Mouse (Mus musculus) layer of hippocampus, adult 18-20 months (tissue): ENCODE measurements around the gene Hist1h1d. TPM values are rescaled to one million over a fixed set of nuclear protein-coding genes. Genes with fewer than 3 reads are reported as not detected.
"Not testable (repeated sequence)": the region's sequence is repeated elsewhere in the genome, so short reads cannot be mapped to it uniquely, and the experiment has no call there.

ENCODE experiments used
- DNase-seq, 2 experiments: peaks; one replicate each; pipeline ENCODE4 v3.0.0; 2022; ENCODE audit warnings: low spot score in 2 of 2
- microRNA-seq, 2 experiments: library from miRNA; unstranded; fragments of <30 nt; microRNA quantifications; one replicate each; pipeline ENCODE4 v1.2.0; 2021
- total RNA-seq, 2 experiments: library from RNA; stranded (reverse); gene quantifications; 2 replicates each; pipeline ENCODE4 v1.2.3; 2021

Gene Hist1h1d
- total RNA-seq, 2 experiments from 2014 or later, result 3.1 to 4.0 TPM

GRCm38 (mm10) chr13:23585442-23586098 is 32.5 kb downstream of the Hist1h1d start:
- peak; percentile 71 to 85 for DNase-seq

GRCm38 (mm10) chr13:23586099-23586939 is 33.3 kb downstream of the Hist1h1d start:
- no peak for DNase-seq

GRCm38 (mm10) chr13:23586940-23587225 is 33.8 kb downstream of the Hist1h1d start:
- no peak for DNase-seq

GRCm38 (mm10) chr13:23591206-23591605 is 38.1 kb downstream of the Hist1h1d start:
- DNase-seq, result no peak

DNA sequence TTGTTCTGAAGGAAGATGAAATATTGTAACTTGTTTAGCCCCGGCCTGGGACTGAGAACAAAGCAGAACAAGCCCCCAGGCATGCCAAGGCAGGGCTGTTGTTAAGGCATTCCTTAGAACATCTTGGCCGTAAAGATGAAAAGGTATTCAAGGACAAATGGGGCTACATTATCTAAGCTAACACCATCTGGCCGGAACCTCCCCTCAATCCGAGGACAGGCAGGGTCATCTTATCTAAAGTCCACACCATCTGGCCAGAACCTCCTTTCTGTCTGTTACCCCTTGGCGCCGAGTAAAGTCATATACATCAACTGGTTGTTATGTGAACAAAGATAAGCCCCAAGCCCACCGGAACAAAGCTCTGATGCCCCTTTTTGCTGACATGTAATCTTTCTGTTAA is 38.8 kb downstream of the Hist1h1d start:
- not testable (repeated sequence) for DNase-seq

- no peak for DNase-seq
Measured at GRCm38 (mm10) chr13:23592614-23593013, 39.6 kb downstream of the Hist1h1d start.

DNA sequence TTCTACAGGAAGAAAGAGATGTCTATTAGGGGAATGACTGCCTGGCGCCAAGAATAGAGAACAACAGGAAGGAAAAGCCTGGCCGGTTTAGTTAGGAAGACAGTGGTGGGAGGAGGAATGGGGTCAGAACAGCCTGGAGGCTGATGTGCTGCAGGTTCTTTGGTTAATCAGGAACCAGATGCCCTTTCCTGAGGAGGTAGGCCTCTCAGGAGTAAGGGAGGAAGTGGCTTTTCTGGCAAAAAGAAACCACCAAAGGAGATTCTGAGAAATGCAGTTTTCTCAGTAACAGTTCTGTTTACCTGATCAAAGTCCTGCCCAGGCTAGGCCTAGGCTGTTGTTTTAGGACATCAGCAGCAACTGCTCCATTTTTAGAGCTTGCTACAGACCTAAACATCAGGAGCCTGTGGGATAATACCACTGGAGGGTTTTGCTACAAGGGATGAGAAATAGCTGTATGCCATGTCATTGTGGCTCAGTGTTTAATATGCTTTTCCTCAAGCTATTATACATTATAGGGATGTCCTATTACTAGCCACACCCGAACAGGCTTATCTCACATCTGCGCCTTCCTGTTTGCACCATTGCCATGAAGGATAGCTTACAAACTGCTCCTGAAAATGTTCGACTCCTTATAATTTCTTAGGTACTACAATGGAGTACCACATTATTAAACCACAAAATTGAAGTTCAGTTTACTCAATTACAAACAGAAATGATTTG is 40.1 kb downstream of the Hist1h1d start:
- no peak for DNase-seq

DNA sequence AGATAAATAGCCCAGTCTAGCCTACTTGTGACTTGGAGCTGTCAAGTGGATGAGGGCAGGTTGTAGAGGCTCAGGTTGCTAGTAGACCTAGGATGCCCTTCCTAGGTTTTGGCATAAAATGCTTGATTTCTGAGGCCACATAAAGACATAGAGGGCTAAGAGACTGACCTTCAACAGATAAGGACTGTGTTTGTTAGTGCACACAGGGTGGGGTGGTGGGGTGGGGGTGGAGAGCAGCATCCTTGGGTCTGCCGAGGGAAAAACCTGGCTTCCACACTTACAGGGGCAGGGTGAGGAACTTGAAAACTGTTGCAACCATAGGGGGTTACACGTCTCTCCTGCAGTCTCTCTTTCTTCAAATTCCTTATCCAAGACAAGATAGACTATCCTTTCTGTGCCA is 42.1 kb downstream of the Hist1h1d start:
- no peak for DNase-seq

GRCm38 (mm10) chr13:23595622-23596372 is 42.7 kb downstream of the Hist1h1d start:
- no peak for DNase-seq

DNA sequence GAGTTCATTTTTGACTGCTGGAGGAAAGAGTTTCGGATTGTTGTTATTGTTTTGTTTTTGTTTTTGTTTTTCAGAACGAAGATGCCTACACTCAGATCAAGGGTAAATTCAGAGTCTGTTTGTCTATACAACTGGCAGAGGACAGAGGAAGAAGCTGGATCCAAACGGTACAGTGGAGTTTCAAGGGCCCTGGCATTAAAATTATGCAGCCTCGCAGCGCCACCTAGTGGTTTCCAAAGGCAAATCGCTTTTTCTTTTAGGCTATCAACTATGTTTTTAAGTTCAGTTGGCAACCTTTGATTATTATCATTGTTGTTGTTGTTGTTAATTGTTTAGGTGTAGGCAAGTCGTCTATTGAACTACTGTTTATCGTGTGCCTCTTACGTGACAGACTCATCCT is 44.9 kb downstream of the Hist1h1d start:
- DNase-seq, result peak; percentile 57 to 78

GRCm38 (mm10) chr13:23603182-23603699 is 50.2 kb downstream of the Hist1h1d start:
- no peak for DNase-seq

- DNase-seq, result no peak
Measured at GRCm38 (mm10) chr13:23604452-23604851, 51.4 kb downstream of the Hist1h1d start.

DNA sequence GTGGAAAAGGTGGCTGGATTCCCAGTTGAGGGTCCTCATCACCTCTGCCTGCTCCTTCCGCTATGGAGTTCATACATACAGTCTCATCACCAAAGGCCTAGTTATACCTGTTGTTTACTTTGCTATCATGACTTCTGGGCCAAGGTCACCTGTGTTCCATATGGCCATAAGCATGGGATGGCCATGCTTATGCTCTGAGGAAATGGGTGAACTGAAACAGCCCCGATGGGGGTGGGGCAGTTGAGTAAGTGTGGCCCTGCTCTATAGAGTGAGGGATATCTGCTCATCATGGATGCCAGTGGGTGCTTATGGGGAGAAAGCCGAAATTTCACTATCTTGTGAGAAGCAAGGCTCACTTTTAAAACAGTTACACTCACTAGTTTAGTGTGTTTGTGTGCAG is 52.0 kb downstream of the Hist1h1d start:
- DNase-seq, result no peak

- no peak for DNase-seq
Measured at GRCm38 (mm10) chr13:23609209-23609608, 56.1 kb downstream of the Hist1h1d start.

- no peak for DNase-seq
Measured at GRCm38 (mm10) chr13:23609844-23610243, 56.8 kb downstream of the Hist1h1d start.

Small RNA genes within 50 kb of the gene (microRNA-seq; reads per million reads assigned to microRNA genes)
- gene Gm44297 (0 reads per million in 2 experiments), gene Gm44359 (0 reads per million in 2 experiments), gene Gm44394 (0 reads per million in 2 experiments), gene n-TStga1 (0.59 to 0.99 reads per million in 2 experiments)

Other genes with a start within 250 kb of the Hist1h1d start
- 10 to 100 TPM; 30.8 to 31.6 TPM for gene Zfp322a, start 184.1 kb upstream of the Hist1h1d start, total RNA-seq
- 1 to 10 TPM; 8.8 to 9.5 TPM for gene Abt1, start 129.4 kb upstream of the Hist1h1d start, total RNA-seq
- gene Btn1a1, start 87.4 kb upstream of the Hist1h1d start, total RNA-seq, result not detected
- 1 to 10 TPM in 1 of 2 experiments, under 1 TPM in 1; 0.91 to 1.4 TPM for gene Btn2a2, start 64.4 kb upstream of the Hist1h1d start, total RNA-seq
- gene Hist1h4h, start 22.2 kb upstream of the Hist1h1d start, total RNA-seq, result 100 to 1,000 TPM; 331 to 357 TPM
- 1 to 10 TPM in 1 of 2 experiments, not detected in 1; 3.0 TPM for gene Hist1h2af, start 19.4 kb upstream of the Hist1h1d start, total RNA-seq
- 1 to 10 TPM; 2.1 to 4.9 TPM for gene Hist1h3g, start 17.8 kb upstream of the Hist1h1d start, total RNA-seq
- under 1 TPM; 0.43 to 0.54 TPM for gene Hist1h2bh, start 9.9 kb upstream of the Hist1h1d start, total RNA-seq
- 10 to 100 TPM; 15.1 to 16.5 TPM for gene Hist1h3f, start 9.2 kb upstream of the Hist1h1d start, total RNA-seq
- gene Hist1h4f, start 1.6 kb upstream of the Hist1h1d start, total RNA-seq, result 100 to 1,000 TPM; 135 to 161 TPM
- 10 to 100 TPM; 39.8 to 44.6 TPM for gene Hist1h3e, start 9.1 kb downstream of the Hist1h1d start, total RNA-seq
- 1 to 10 TPM; 3.9 to 8.2 TPM for gene Hist1h2ae, start 18.0 kb downstream of the Hist1h1d start, total RNA-seq
- gene Hist1h2bg, start 18.1 kb downstream of the Hist1h1d start, total RNA-seq, result 10 to 100 TPM; 58.3 to 66.2 TPM
- 10 to 100 TPM; 24.1 to 24.2 TPM for gene Hist1h2bf, start 20.9 kb downstream of the Hist1h1d start, total RNA-seq
- gene Hist1h2ad, start 21.1 kb downstream of the Hist1h1d start, total RNA-seq, result 1 to 10 TPM; 3.8 to 7.1 TPM
- gene Hist1h3d, start 22.5 kb downstream of the Hist1h1d start, total RNA-seq, result 10 to 100 TPM; 11.8 to 13.6 TPM
- 100 to 1,000 TPM; 152 to 153 TPM for gene Hist1h4d, start 28.3 kb downstream of the Hist1h1d start, total RNA-seq
- gene Hist1h2be, start 67.9 kb downstream of the Hist1h1d start, total RNA-seq, result 10 to 100 TPM; 10.2 to 11.3 TPM
- gene Hist1h1e, start 69.3 kb downstream of the Hist1h1d start, total RNA-seq, result 10 to 100 TPM; 41.8 to 45.0 TPM
- 1 to 10 TPM; 2.3 to 3.4 TPM for gene Hist1h2ac, start 130.7 kb downstream of the Hist1h1d start, total RNA-seq
- gene Hist1h2bc, start 130.9 kb downstream of the Hist1h1d start, total RNA-seq, result 10 to 100 TPM; 53.5 to 63.1 TPM
- gene Hist1h1t, start 142.6 kb downstream of the Hist1h1d start, total RNA-seq, result not detected
- 100 to 1,000 TPM; 104 to 112 TPM for gene Hist1h4c, start 145.2 kb downstream of the Hist1h1d start, total RNA-seq
- gene Hfe, start 157.6 kb downstream of the Hist1h1d start, total RNA-seq, result 1 to 10 TPM; 4.1 to 4.2 TPM
- 10 to 100 TPM; 47.0 to 47.3 TPM for gene Hist1h1c, start 185.5 kb downstream of the Hist1h1d start, total RNA-seq
- gene Hist1h3c, start 192.3 kb downstream of the Hist1h1d start, total RNA-seq, result under 1 TPM; 0.62 to 0.63 TPM
- 10 to 100 TPM; 15.7 to 19.5 TPM for gene Hist1h2bb, start 193.5 kb downstream of the Hist1h1d start, total RNA-seq
- 10 to 100 TPM; 28.1 to 35.2 TPM for gene Hist1h2ab, start 197.9 kb downstream of the Hist1h1d start, total RNA-seq
- 1 to 10 TPM; 7.6 to 9.4 TPM for gene Hist1h3b, start 199.0 kb downstream of the Hist1h1d start, total RNA-seq
- 10 to 100 TPM; 73.0 to 74.7 TPM for gene Hist1h4b, start 203.8 kb downstream of the Hist1h1d start, total RNA-seq
- gene Hist1h4a, start 208.0 kb downstream of the Hist1h1d start, total RNA-seq, result 10 to 100 TPM; 42.9 to 49.4 TPM
- 10 to 100 TPM; 27.5 to 33.9 TPM for gene Hist1h3a, start 209.1 kb downstream of the Hist1h1d start, total RNA-seq
- 10 to 100 TPM; 15.7 to 16.5 TPM for gene Hist1h1a, start 210.4 kb downstream of the Hist1h1d start, total RNA-seq
- not detected for gene Trim38, start 216.7 kb downstream of the Hist1h1d start, total RNA-seq